Mouse (Mus musculus): Measurements from ENCODE around the gene Olfr222. TPM values are rescaled to one million over a fixed set of nuclear protein-coding genes. Genes with fewer than 3 reads are reported as not detected.

The Olfr222 gene
- total and polyA plus RNA-seq, 3 experiments = not detected

GRCm38 (mm10) chr11:59602287-59602686 lies 26.3 kb upstream of the Olfr222 start:
- Histone ChIP-seq H3K27ac (ENCODE audit: control insufficient read depth, low read depth, low read length) (no peak overlapping the region), H3K79me2 (ENCODE audit: control insufficient read depth, insufficient read depth, low read length, poor library complexity) (no peaks in the 10 kb centered on the region), H3K4me1 (ENCODE audit: control insufficient read depth in 1 of 2, insufficient read depth in 2 of 2, low read length in 2 of 2) (no peaks in the 10 kb centered on the region), H3K9me3 (replicated peaks; ENCODE audit: insufficient read depth, low read length) (no peaks in the 10 kb centered on the region), H3K36me3 (ENCODE audit: control insufficient read depth in 1 of 2, insufficient read depth in 2 of 2, low read length in 2 of 2) (no peaks in the 10 kb centered on the region), H3K4me3 (ENCODE audit: control insufficient read depth in 1 of 2, insufficient read depth in 1 of 2, low read depth in 2 of 2, low read length in 2 of 2) (no peak overlapping the region), H3K27me3 (ENCODE audit: control insufficient read depth in 1 of 2, insufficient read depth in 2 of 2, low read length in 2 of 2) (peaks cover 25 to 46% of the 10 kb centered on the region in 2 experiments), H3K9ac (ENCODE audit: control insufficient read depth, low read depth, low read length, poor library complexity, severe bottlenecking) (no peak overlapping the region)
- TF ChIP-seq MAZ (IDR thresholded peaks at IDR 0.05; ENCODE audit: low read depth, low read length) = no peak
- no peak for TF ChIP-seq MXI1 (IDR thresholded peaks at IDR 0.05; ENCODE audit: low read depth, low read length)
- TF ChIP-seq CHD2 (IDR thresholded peaks at IDR 0.05; ENCODE audit: low read length) = no peak
- TF ChIP-seq SMC3 (IDR thresholded peaks at IDR 0.05; ENCODE audit: low read depth, low read length) = no peak
- DNase-seq (ENCODE audit: low read depth, low spot score) = no peak

GRCm38 (mm10) chr11:59600872-59601271 lies 24.8 kb upstream of the Olfr222 start:
- H3K9me3 ChIP-seq (replicated peaks; ENCODE audit: insufficient read depth, low read length) = no peaks in the 10 kb centered on the region
- H3K79me2 ChIP-seq (ENCODE audit: control insufficient read depth, insufficient read depth, low read length, poor library complexity) = no peaks in the 10 kb centered on the region
- peaks cover 28 to 47% of the 10 kb centered on the region in 2 experiments for H3K27me3 ChIP-seq (ENCODE audit: control insufficient read depth in 1 of 2, insufficient read depth in 2 of 2, low read length in 2 of 2)
- no peak overlapping the region for H3K4me3 ChIP-seq (ENCODE audit: control insufficient read depth in 1 of 2, insufficient read depth in 1 of 2, low read depth in 2 of 2, low read length in 2 of 2)
- no peaks in the 10 kb centered on the region for H3K36me3 ChIP-seq (ENCODE audit: control insufficient read depth in 1 of 2, insufficient read depth in 2 of 2, low read length in 2 of 2)
- H3K27ac ChIP-seq (ENCODE audit: control insufficient read depth, low read depth, low read length) = no peak overlapping the region
- H3K4me1 ChIP-seq (ENCODE audit: control insufficient read depth in 1 of 2, insufficient read depth in 2 of 2, low read length in 2 of 2) = no peaks in the 10 kb centered on the region
- no peak overlapping the region for H3K9ac ChIP-seq (ENCODE audit: control insufficient read depth, low read depth, low read length, poor library complexity, severe bottlenecking)
- no peak for DNase-seq (ENCODE audit: low read depth, low spot score)
- TF ChIP-seq RCOR1 (IDR thresholded peaks at IDR 0.05; ENCODE audit: low read depth, low read length) (no peak), ZMIZ1 (IDR thresholded peaks at IDR 0.05; ENCODE audit: low read depth, low read length) (no peak), MAX (IDR thresholded peaks at IDR 0.05; ENCODE audit: low read length) (no peak), NELFE (IDR thresholded peaks at IDR 0.05; ENCODE audit: low read depth, low read length) (no peak), MXI1 (IDR thresholded peaks at IDR 0.05; ENCODE audit: low read depth, low read length) (no peak), MAFK (IDR thresholded peaks at IDR 0.05; ENCODE audit: borderline replicate concordance, low read depth, low read length) (no peak), SMC3 (IDR thresholded peaks at IDR 0.05; ENCODE audit: low read depth, low read length) (no peak), NRF1 (IDR thresholded peaks at IDR 0.05; ENCODE audit: insufficient read depth, low read depth, low read length, poor library complexity, severe bottlenecking) (no peak), POLR2AphosphoS5 (IDR thresholded peaks at IDR 0.05; ENCODE audit: borderline replicate concordance, low read depth, low read length) (no peak)

GRCm38 (mm10) chr11:59599211-59599610 lies 23.2 kb upstream of the Olfr222 start:
- Histone ChIP-seq H3K9ac (ENCODE audit: control insufficient read depth, low read depth, low read length, poor library complexity, severe bottlenecking) (no peak overlapping the region), H3K79me2 (ENCODE audit: control insufficient read depth, insufficient read depth, low read length, poor library complexity) (no peaks in the 10 kb centered on the region), H3K27ac (ENCODE audit: control insufficient read depth, low read depth, low read length) (no peak overlapping the region), H3K4me1 (ENCODE audit: control insufficient read depth in 1 of 2, insufficient read depth in 2 of 2, low read length in 2 of 2) (no peaks in the 10 kb centered on the region), H3K4me3 (ENCODE audit: control insufficient read depth in 1 of 2, insufficient read depth in 1 of 2, low read depth in 2 of 2, low read length in 2 of 2) (no peak overlapping the region), H3K9me3 (replicated peaks; ENCODE audit: insufficient read depth, low read length) (no peaks in the 10 kb centered on the region), H3K27me3 (ENCODE audit: control insufficient read depth in 1 of 2, insufficient read depth in 2 of 2, low read length in 2 of 2) (peaks cover 28 to 44% of the 10 kb centered on the region in 2 experiments), H3K36me3 (ENCODE audit: control insufficient read depth in 1 of 2, insufficient read depth in 2 of 2, low read length in 2 of 2) (no peaks in the 10 kb centered on the region)
- no peak for TF ChIP-seq MEF2A (IDR thresholded peaks at IDR 0.05; ENCODE audit: extremely low read depth, insufficient replicate concordance, low read depth, low read length, poor library complexity, severe bottlenecking)
- TF ChIP-seq KAT2A (conservative IDR thresholded peaks at IDR 0.05; ENCODE audit: low read depth, low read length) = no peak
- DNase-seq (ENCODE audit: low read depth, low spot score) = no peak

Measured in MEL (cell line).